Mouse (Mus musculus): ENCODE measurements around the gene Mms22l.

- no peak for TF ChIP-seq EP300 (IDR thresholded peaks at IDR 0.05; ENCODE audit: insufficient read depth, low read depth, low read length)
- TF ChIP-seq CTCF (IDR thresholded peaks at IDR 0.05), result no peak
- TF ChIP-seq POLR2A (IDR thresholded peaks at IDR 0.05; ENCODE audit: insufficient read depth, low read depth, low read length), result no peak
Measured at GRCm38 (mm10) chr4:24626686-24627085, 130.4 kb downstream of the Mms22l start.

Data from heart, adult 2 months (tissue).